Mouse (Mus musculus): Measurements from ENCODE around the gene Tle1. TPM values are rescaled to one million over a fixed set of nuclear protein-coding genes. Genes with fewer than 3 reads are reported as not detected.

Tle1 gene
- polyA plus RNA-seq, 1 experiment = 41.2 TPM

- H3K4me3 ChIP-seq (ENCODE audit: insufficient read depth, low read length) = no peak overlapping the region
- peaks cover 9% of the 10 kb centered on the region; the same call in 1 of the 2 replicates for H3K4me1 ChIP-seq (ENCODE audit: control insufficient read depth, insufficient read depth, low read length)
- TF ChIP-seq POLR2A (IDR thresholded peaks at IDR 0.05; ENCODE audit: low read depth, low read length) (no peak), CTCF (IDR thresholded peaks at IDR 0.05; ENCODE audit: borderline replicate concordance, insufficient read depth, low read length) (no peak)
- no peak overlapping the region for H3K27ac ChIP-seq (ENCODE audit: insufficient read depth, low read length)
These were observed 61.1 kb downstream of the Tle1 start for GRCm38 (mm10) chr4:72139475-72140120.

GRCm38 (mm10) chr4:72138264-72139080 is 62.2 kb downstream of the Tle1 start:
- TF ChIP-seq CTCF (IDR thresholded peaks at IDR 0.05; ENCODE audit: borderline replicate concordance, insufficient read depth, low read length) (no peak), POLR2A (IDR thresholded peaks at IDR 0.05; ENCODE audit: low read depth, low read length) (no peak)
- peaks cover 9% of the 10 kb centered on the region; the same call in 1 of the 2 replicates for H3K4me1 ChIP-seq (ENCODE audit: control insufficient read depth, insufficient read depth, low read length)
- no peak overlapping the region for H3K4me3 ChIP-seq (ENCODE audit: insufficient read depth, low read length)
- no peak overlapping the region for H3K27ac ChIP-seq (ENCODE audit: insufficient read depth, low read length)

- Histone ChIP-seq H3K27ac (ENCODE audit: insufficient read depth, low read length) (no peak overlapping the region), H3K4me3 (ENCODE audit: insufficient read depth, low read length) (no peak overlapping the region), H3K4me1 (ENCODE audit: control insufficient read depth, insufficient read depth, low read length) (no peaks in the 10 kb centered on the region)
- no peak for TF ChIP-seq CTCF (IDR thresholded peaks at IDR 0.05; ENCODE audit: borderline replicate concordance, insufficient read depth, low read length)
- no peak for TF ChIP-seq POLR2A (IDR thresholded peaks at IDR 0.05; ENCODE audit: low read depth, low read length)
These were observed 68.1 kb downstream of the Tle1 start for GRCm38 (mm10) chr4:72132646-72133045.

- H3K27ac ChIP-seq (ENCODE audit: insufficient read depth, low read length) = no peak overlapping the region
- no peak overlapping the region for H3K4me3 ChIP-seq (ENCODE audit: insufficient read depth, low read length)
- no peaks in the 10 kb centered on the region for H3K4me1 ChIP-seq (ENCODE audit: control insufficient read depth, insufficient read depth, low read length)
- TF ChIP-seq POLR2A (IDR thresholded peaks at IDR 0.05; ENCODE audit: low read depth, low read length) = no peak
- TF ChIP-seq CTCF (IDR thresholded peaks at IDR 0.05; ENCODE audit: borderline replicate concordance, insufficient read depth, low read length) = no peak
These were observed 73.1 kb downstream of the Tle1 start for GRCm38 (mm10) chr4:72127596-72127995.

- H3K27ac ChIP-seq (ENCODE audit: insufficient read depth, low read length) = no peak overlapping the region
- no peak for TF ChIP-seq POLR2A (IDR thresholded peaks at IDR 0.05; ENCODE audit: low read depth, low read length)
- TF ChIP-seq CTCF (IDR thresholded peaks at IDR 0.05; ENCODE audit: borderline replicate concordance, insufficient read depth, low read length) = no peak
- H3K4me3 ChIP-seq (ENCODE audit: insufficient read depth, low read length) = no peak overlapping the region
- no peaks in the 10 kb centered on the region for H3K4me1 ChIP-seq (ENCODE audit: control insufficient read depth, insufficient read depth, low read length)
These were observed 75.9 kb downstream of the Tle1 start for GRCm38 (mm10) chr4:72124790-72125189.

- H3K4me3 ChIP-seq (ENCODE audit: insufficient read depth, low read length) = no peak overlapping the region
- no peaks in the 10 kb centered on the region for H3K4me1 ChIP-seq (ENCODE audit: control insufficient read depth, insufficient read depth, low read length)
- TF ChIP-seq CTCF (IDR thresholded peaks at IDR 0.05; ENCODE audit: borderline replicate concordance, insufficient read depth, low read length) (no peak), POLR2A (IDR thresholded peaks at IDR 0.05; ENCODE audit: low read depth, low read length) (no peak)
- H3K27ac ChIP-seq (ENCODE audit: insufficient read depth, low read length) = no peak overlapping the region
These were observed 77.9 kb downstream of the Tle1 start for GRCm38 (mm10) chr4:72122837-72123236.

GRCm38 (mm10) chr4:72122343-72122742 is 78.4 kb downstream of the Tle1 start:
- Histone ChIP-seq H3K27ac (ENCODE audit: insufficient read depth, low read length) (no peak overlapping the region), H3K4me3 (ENCODE audit: insufficient read depth, low read length) (no peak overlapping the region), H3K4me1 (ENCODE audit: control insufficient read depth, insufficient read depth, low read length) (no peaks in the 10 kb centered on the region)
- TF ChIP-seq CTCF (IDR thresholded peaks at IDR 0.05; ENCODE audit: borderline replicate concordance, insufficient read depth, low read length) (no peak), POLR2A (IDR thresholded peaks at IDR 0.05; ENCODE audit: low read depth, low read length) (no peak)

- Histone ChIP-seq H3K27ac (ENCODE audit: insufficient read depth, low read length) (no peak overlapping the region), H3K4me3 (ENCODE audit: insufficient read depth, low read length) (no peak overlapping the region), H3K4me1 (ENCODE audit: control insufficient read depth, insufficient read depth, low read length) (no peaks in the 10 kb centered on the region)
- TF ChIP-seq CTCF (IDR thresholded peaks at IDR 0.05; ENCODE audit: borderline replicate concordance, insufficient read depth, low read length) (no peak), POLR2A (IDR thresholded peaks at IDR 0.05; ENCODE audit: low read depth, low read length) (no peak)
These were observed 80.7 kb downstream of the Tle1 start for GRCm38 (mm10) chr4:72120050-72120449.

- TF ChIP-seq CTCF (IDR thresholded peaks at IDR 0.05; ENCODE audit: borderline replicate concordance, insufficient read depth, low read length) (no peak), POLR2A (IDR thresholded peaks at IDR 0.05; ENCODE audit: low read depth, low read length) (no peak)
- no peak overlapping the region for H3K27ac ChIP-seq (ENCODE audit: insufficient read depth, low read length)
These were observed 95.0 kb downstream of the Tle1 start for GRCm38 (mm10) chr4:72105702-72106101.

GRCm38 (mm10) chr4:72104186-72104585 is 96.5 kb downstream of the Tle1 start:
- Histone ChIP-seq H3K27ac (ENCODE audit: insufficient read depth, low read length) (no peak overlapping the region), H3K4me1 (ENCODE audit: control insufficient read depth, insufficient read depth, low read length) (no peaks in the 10 kb centered on the region; the same call in 1 of the 2 replicates), H3K4me3 (ENCODE audit: insufficient read depth, low read length) (no peak overlapping the region)
- TF ChIP-seq CTCF (IDR thresholded peaks at IDR 0.05; ENCODE audit: borderline replicate concordance, insufficient read depth, low read length) = no peak
- TF ChIP-seq POLR2A (IDR thresholded peaks at IDR 0.05; ENCODE audit: low read depth, low read length) = no peak

More at GRCm38 (mm10) chr4:72105702-72106101, 95.0 kb downstream of the Tle1 start:
- no peak overlapping the region for H3K4me3 ChIP-seq (ENCODE audit: insufficient read depth, low read length)
- H3K4me1 ChIP-seq (ENCODE audit: control insufficient read depth, insufficient read depth, low read length) = no peaks in the 10 kb centered on the region; the same call in 1 of the 2 replicates

Measured in embryonic fibroblast, embryonic 13.5 days (primary cell).